Mouse (Mus musculus) layer of hippocampus, adult 2 months (tissue): ENCODE results near the gene Zan. TPM values are rescaled to one million over a fixed set of nuclear protein-coding genes. Genes with fewer than 3 reads are reported as not detected.
"Not testable (repeated sequence)": the region's sequence is repeated elsewhere in the genome, so short reads cannot be mapped to it uniquely, and the experiment has no call there.

Source experiments
- DNase-seq, 2 experiments: peaks; one replicate each; pipeline ENCODE4 v3.0.0; 2022; ENCODE audit warnings: low spot score in 2 of 2
- H3K27ac ChIP-seq: fragments of 200-600 bp; 2 replicates; pipeline ENCODE4 v1.8.1; 2022
- H3K4me3 ChIP-seq: fragments of 200-600 bp; 2 replicates; pipeline ENCODE4 v1.8.1; 2022; ENCODE audit warnings: mild to moderate bottlenecking
- CTCF ChIP-seq: fragments of 200-600 bp; conservative IDR thresholded peaks from 2 replicates; pipeline ENCODE4 v1.8.1; 2022; ENCODE audit warnings: antibody characterized with exemption, mild to moderate bottlenecking, moderate library complexity
- total RNA-seq, 2 experiments: library from RNA; stranded (reverse); gene quantifications; 2 replicates each; pipeline ENCODE4 v1.2.3; 2021

Zan gene
- total RNA-seq, 2 experiments from 2014 or later: 0.36 to 0.49 TPM

DNA sequence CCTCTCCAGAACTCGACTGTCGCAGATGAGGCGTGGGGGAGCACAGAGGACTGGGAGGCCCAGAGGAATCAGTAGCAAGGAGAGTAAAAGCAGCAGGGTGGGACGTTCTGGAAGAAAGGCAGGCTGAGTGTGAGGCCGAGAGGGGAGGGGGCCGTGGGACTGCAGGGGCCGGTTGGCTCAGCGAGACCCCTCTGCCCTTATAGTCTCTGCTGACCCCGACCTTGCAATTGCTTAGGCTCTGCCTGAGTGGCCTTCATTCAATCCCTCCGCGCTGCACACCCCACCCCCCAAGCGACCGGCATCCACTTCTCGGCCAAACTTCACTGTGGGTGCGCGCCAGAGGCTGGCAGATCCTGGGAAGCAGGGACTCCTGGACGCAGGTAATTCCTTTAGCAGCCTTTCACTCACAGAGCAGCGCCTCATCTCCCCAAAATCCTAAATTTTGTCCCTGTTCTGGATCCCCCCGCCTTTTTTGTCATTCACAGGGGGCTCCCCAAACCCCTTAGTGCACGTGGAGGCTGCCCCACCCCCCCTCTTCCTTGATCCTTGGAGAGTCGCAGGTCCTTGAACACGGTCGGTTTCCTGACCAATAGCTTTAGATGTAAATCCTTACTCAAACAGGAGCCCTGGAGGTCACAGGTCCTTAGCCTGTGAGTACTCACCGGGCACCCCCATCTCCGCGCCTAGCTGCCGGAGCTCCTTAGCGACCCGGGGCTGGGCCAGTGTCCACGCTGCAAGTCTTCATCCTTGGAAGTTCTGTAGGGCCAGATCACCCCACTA, 8.4 kb upstream of the Zan start:
- Histone ChIP-seq H3K27ac (no peak overlapping the region), H3K4me3 (no peak overlapping the region)
- TF ChIP-seq CTCF: no peak
- no peak for DNase-seq

DNA sequence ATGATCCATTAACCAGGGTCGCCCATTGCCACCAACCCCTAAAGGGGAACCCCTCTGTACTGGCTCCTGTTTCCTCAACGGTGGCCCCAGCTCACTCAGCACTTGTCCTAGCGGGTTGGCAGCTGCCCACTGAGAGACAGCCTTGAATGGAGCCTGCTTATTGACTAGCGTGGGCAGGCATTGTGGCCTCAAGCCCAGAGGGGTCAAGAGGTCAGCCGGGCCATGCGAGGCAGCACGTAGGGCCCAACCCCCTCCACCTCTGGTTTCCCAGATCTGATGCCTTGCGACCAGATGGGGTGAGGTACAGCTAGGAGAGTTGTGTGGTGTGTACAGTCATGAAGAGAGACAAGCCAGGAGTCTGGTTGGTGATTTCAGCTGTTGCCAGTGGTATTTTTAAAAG, 5.0 kb upstream of the Zan start:
- Histone ChIP-seq H3K27ac (no peak overlapping the region), H3K4me3 (no peak overlapping the region)
- no peak for TF ChIP-seq CTCF
- no peak for DNase-seq

- Histone ChIP-seq H3K27ac (no peak overlapping the region), H3K4me3 (no peak overlapping the region)
- peak; percentile 76 for TF ChIP-seq CTCF
- peak; percentile 67 to 84 for DNase-seq
These were observed 4.3 kb upstream of the Zan start for GRCm38 (mm10) chr5:137481138-137481537.

DNA sequence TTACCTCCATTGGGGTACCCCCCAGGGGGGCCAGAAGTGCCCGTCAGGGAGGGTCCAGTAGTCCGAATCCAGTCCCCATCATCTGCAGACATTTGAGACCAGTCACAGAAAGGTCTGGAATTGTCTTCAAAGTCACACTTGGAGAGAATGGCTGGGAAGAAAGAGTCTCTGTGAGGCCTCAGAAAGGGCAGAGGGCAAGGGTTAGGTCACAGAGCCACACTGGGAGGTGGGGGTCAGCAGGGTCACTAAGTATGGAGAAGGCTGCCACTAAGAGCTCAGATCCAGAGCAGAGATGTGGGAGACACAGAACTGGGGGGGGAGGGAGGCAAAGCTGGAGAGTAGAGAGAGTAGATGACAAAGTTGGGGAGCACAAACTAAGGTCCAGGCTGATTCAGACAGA, 2.5 kb downstream of the Zan start:
- Histone ChIP-seq H3K27ac (no peak overlapping the region), H3K4me3 (no peak overlapping the region)
- no peak for DNase-seq
- TF ChIP-seq CTCF: no peak

GRCm38 (mm10) chr5:137472252-137472904, 4.5 kb downstream of the Zan start:
- TF ChIP-seq CTCF: no peak
- Histone ChIP-seq H3K27ac (no peak overlapping the region), H3K4me3 (no peak overlapping the region)
- DNase-seq: no peak

DNA sequence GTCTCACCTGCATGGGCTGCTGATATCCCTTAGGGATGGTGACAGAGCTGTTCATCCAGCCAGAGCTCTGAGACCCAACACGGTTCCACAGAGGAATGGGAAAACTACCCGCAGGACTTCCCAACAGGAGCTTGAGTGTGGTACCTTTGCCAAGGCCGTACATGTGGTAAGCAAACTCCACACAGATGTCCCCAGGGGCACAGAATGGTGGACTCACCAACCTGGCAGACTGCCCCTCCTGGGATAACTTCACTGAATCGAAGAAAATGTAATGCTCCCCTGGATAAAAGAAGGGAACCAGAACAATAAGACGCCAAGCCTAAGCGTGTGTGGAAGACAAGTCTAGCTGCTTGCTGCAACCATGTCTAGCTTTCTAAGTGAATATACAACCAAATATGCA, 9.9 kb downstream of the Zan start:
- DNase-seq: no peak
- TF ChIP-seq CTCF: no peak
- Histone ChIP-seq H3K27ac (no peak overlapping the region), H3K4me3 (no peak overlapping the region)

DNA sequence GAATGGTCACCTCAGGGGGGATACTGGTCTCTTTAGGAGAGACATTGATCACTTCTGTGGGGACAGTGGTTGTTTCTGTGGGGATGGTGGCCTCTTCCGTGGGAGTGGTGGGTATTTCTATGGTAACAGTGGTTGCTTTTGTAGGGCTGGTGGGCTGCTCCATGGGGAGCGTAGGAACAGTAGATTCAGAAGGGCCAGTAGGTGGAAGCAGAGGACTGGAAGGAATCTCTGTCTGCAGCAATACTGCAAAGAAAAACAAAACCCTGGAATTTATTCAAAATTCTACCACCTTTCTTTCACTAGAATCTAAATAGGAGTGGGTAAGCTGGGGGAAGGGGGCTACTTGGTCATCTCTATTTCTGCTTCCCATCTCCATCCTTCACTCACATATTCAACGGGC, 11.8 kb downstream of the Zan start:
- TF ChIP-seq CTCF: peak; percentile 79
- Histone ChIP-seq H3K4me3 (no peak overlapping the region), H3K27ac (no peak overlapping the region)
- DNase-seq: peak; percentile 16 to 27

DNA sequence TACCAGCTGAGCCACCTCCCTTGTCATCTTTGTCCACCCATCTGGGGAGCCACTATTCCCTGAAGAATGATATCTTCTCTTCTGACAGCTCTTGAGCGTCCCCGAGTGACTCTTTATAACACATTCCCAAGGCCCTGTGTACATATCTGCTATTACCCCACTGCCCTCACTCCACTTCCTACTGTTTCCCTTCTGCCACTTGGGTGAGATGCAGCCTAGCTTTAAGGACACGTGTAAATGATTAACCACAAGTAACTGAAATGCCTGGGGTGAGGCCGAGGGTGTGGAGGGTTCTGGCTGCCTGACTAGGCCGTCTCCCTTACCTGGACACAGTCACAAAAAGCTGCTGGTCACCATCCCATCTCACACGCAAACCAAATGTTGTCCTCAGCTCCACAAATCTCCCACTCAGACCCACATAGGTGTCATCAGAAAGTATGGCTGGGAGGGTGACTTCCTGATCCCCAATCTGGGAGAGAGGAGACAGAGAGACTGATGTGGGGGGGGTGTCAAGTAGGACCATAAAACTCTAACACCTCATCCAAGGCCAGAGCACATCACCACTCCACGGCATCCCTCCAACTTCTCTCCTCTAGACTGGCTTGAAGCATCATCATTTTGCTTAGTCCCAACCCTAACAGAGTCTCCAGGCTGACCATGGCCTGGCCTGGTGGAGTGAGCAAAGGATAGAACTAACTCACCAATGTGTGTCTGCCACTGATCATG, 20.8 kb downstream of the Zan start:
- Histone ChIP-seq H3K27ac (no peak overlapping the region), H3K4me3 (no peak overlapping the region)
- TF ChIP-seq CTCF: 0 out of 2 replicates have a peak, but pooled peaks have one; percentile 17
- DNase-seq: no peak

GRCm38 (mm10) chr5:137455206-137455605, 21.7 kb downstream of the Zan start:
- no peak for DNase-seq
- no peak for TF ChIP-seq CTCF
- Histone ChIP-seq H3K4me3 (no peak overlapping the region), H3K27ac (no peak overlapping the region)

DNA sequence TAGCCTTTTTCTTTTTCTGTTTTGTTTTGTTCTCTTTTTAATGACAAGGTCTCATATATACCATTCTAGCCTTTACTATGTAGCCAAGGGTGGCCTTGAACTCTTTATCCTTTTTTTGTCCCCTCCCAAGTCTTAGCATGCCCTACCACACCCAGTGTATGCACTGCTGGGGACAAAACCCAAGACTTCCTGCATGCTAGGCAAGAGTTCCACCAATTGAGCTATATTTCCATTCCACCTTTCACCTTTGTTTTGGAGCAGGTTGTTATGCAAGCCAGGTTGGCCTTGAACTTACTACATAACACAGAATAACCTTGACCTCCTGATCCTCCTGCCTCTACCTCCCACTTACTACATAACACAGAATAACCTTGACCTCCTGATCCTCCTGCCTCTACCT, 31.3 kb downstream of the Zan start:
- no peak overlapping the region for H3K27ac ChIP-seq
- H3K4me3 ChIP-seq: no peak overlapping the region
- TF ChIP-seq CTCF: no peak
- DNase-seq: no peak

DNA sequence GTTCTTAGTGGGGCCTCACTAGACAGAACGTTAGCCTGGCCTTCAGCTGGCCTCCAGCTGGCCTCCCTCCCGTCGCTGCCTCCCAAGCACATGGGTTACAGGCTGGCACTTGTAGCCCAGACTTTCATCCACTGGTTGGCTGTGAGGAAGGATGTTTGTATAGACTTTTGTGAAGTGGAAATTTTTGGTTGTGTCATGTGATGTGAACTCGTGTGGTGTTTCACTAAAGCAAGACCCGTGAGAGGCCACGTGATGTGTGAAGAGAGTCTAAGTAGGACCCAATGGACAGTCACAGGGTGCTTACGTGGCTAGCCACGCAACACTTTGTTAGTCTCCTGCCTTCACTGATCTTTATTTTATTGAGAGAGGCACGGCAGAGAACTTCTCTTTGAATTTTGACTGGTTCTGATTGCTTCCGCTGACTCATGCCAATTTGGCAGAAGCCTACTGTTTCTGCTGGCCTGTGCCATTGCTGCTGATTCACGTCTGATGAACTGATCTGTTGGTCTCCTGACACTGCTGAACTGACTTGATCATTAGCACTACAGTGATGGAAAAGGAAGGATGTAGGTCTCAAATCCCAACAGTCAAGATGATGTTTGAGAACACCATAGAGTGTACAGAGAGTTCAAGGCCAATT, 36.5 kb downstream of the Zan start:
- no peak for DNase-seq
- no peak for TF ChIP-seq CTCF
- H3K4me3 ChIP-seq: no peak overlapping the region

DNA sequence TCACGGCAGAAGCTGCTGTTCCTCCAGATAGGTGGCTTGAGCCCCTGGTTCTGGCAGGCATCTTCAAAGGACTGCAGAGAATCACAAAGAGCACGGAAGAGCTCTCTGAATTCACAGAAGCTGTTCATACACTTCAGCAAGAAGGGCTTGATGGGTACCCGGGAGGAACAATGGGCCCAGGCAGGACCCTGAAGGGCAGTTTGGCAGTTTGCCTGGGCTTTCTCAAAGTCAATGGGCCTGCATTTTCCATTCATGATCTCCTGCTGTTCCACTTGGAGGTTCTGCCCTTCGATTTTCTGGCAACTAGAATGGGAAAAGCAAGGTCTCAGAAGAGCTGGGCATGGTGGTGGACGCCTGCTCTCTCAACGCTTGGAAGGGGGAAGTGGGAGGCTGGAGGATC, 43.0 kb downstream of the Zan start:
- no peak overlapping the region for H3K4me3 ChIP-seq
- H3K27ac ChIP-seq: no peak overlapping the region
- no peak for TF ChIP-seq CTCF
- no peak for DNase-seq

More for the DNA sequence above, 36.5 kb downstream of the Zan start:
- no peak overlapping the region for H3K27ac ChIP-seq

- not testable (repeated sequence) for H3K4me3 ChIP-seq, H3K27ac ChIP-seq, DNase-seq
These were observed 46.5 kb downstream of the Zan start for GRCm38 (mm10) chr5:137430402-137430801.
